Mouse (Mus musculus): ENCODE measurements around the gene Sntg2.

- TF ChIP-seq CTCF (IDR thresholded peaks at IDR 0.05; ENCODE audit: borderline replicate concordance, extremely low read depth, insufficient read depth, insufficient read length): peak; percentile 68; the same call in 1 of the 2 replicates
- no peak for TF ChIP-seq POLR2A (IDR thresholded peaks at IDR 0.05; ENCODE audit: borderline replicate concordance, extremely low read depth, insufficient read depth, insufficient read length, poor library complexity, severe bottlenecking)
These were observed 173.4 kb downstream of the Sntg2 start for GRCm38 (mm10) chr12:30199735-30200134.

Measured in brain, embryonic 14.5 days (tissue).